Mouse (Mus musculus): ENCODE results near the gene Hspg2. TPM values are rescaled to one million over a fixed set of nuclear protein-coding genes. Genes with fewer than 3 reads are reported as not detected.

The Hspg2 gene
- total RNA-seq, 2 experiments from 2014 or later: under 0.01 to 0.04 TPM

- no peak for ATAC-seq (ENCODE audit: poor library complexity, severe bottlenecking)
These were observed 11.2 kb downstream of the Hspg2 start for GRCm38 (mm10) chr4:137479757-137480156.

- no peak for ATAC-seq (ENCODE audit: poor library complexity, severe bottlenecking)
These were observed 11.8 kb downstream of the Hspg2 start for GRCm38 (mm10) chr4:137480191-137480992.

- no peak for ATAC-seq (ENCODE audit: poor library complexity, severe bottlenecking)
These were observed 12.4 kb downstream of the Hspg2 start for GRCm38 (mm10) chr4:137480993-137481340.

GRCm38 (mm10) chr4:137481381-137482030, 12.9 kb downstream of the Hspg2 start:
- no peak for ATAC-seq (ENCODE audit: poor library complexity, severe bottlenecking)

- ATAC-seq (ENCODE audit: poor library complexity, severe bottlenecking): no peak
These were observed 15.3 kb downstream of the Hspg2 start for GRCm38 (mm10) chr4:137483871-137484270.

- ATAC-seq (ENCODE audit: poor library complexity, severe bottlenecking): no peak
These were observed 16.0 kb downstream of the Hspg2 start for GRCm38 (mm10) chr4:137484586-137484985.

- ATAC-seq (ENCODE audit: poor library complexity, severe bottlenecking): no peak
These were observed 16.8 kb downstream of the Hspg2 start for GRCm38 (mm10) chr4:137485258-137485960.

- ATAC-seq (ENCODE audit: poor library complexity, severe bottlenecking): no peak
These were observed 17.8 kb downstream of the Hspg2 start for GRCm38 (mm10) chr4:137486081-137487014.

- ATAC-seq (ENCODE audit: poor library complexity, severe bottlenecking): no peak
These were observed 18.9 kb downstream of the Hspg2 start for GRCm38 (mm10) chr4:137487286-137488000.

GRCm38 (mm10) chr4:137488038-137488437, 19.5 kb downstream of the Hspg2 start:
- ATAC-seq (ENCODE audit: poor library complexity, severe bottlenecking): no peak

GRCm38 (mm10) chr4:137488571-137489303, 20.2 kb downstream of the Hspg2 start:
- ATAC-seq (ENCODE audit: poor library complexity, severe bottlenecking): no peak

GRCm38 (mm10) chr4:137489996-137490395, 21.4 kb downstream of the Hspg2 start:
- no peak for ATAC-seq (ENCODE audit: poor library complexity, severe bottlenecking)

GRCm38 (mm10) chr4:137492563-137492962, 24.0 kb downstream of the Hspg2 start:
- ATAC-seq (ENCODE audit: poor library complexity, severe bottlenecking): no peak

GRCm38 (mm10) chr4:137493187-137493586, 24.6 kb downstream of the Hspg2 start:
- ATAC-seq (ENCODE audit: poor library complexity, severe bottlenecking): no peak

- ATAC-seq (ENCODE audit: poor library complexity, severe bottlenecking): no peak
These were observed 26.4 kb downstream of the Hspg2 start for GRCm38 (mm10) chr4:137494751-137495500.

- no peak; the same call in 1 of the 2 replicates for ATAC-seq (ENCODE audit: poor library complexity, severe bottlenecking)
These were observed 27.0 kb downstream of the Hspg2 start for GRCm38 (mm10) chr4:137495501-137496100.

- ATAC-seq (ENCODE audit: poor library complexity, severe bottlenecking): no peak
These were observed 28.8 kb downstream of the Hspg2 start for GRCm38 (mm10) chr4:137497367-137497766.
